Mouse (Mus musculus) forebrain, postnatal 0 days (tissue): Measurements from ENCODE around the gene Tjap1. TPM values are rescaled to one million over a fixed set of nuclear protein-coding genes. Genes with fewer than 3 reads are reported as not detected.

ENCODE experiments used
- ATAC-seq: fragments of 200-750 bp; cut with Nextera tagmentation; 2 replicates; pipeline ENCODE4 v1.8.0; 2017; ENCODE audit warnings: mild to moderate bottlenecking, moderate library complexity
- DNase-seq: peaks from one replicate; pipeline ENCODE4 v3.0.0-alpha.2; 2015
- H3K27ac ChIP-seq: fragments of 300-500 bp; sonication (generic); 2 replicates; pipeline ENCODE4 v1.5.1; 2014; ENCODE audit warnings: low read depth, mild to moderate bottlenecking, antibody characterized with exemption, low read length, moderate library complexity, mixed read lengths
- H3K27me3 ChIP-seq: fragments of 300-500 bp; sonication (generic); 2 replicates; pipeline ENCODE4 v1.6.1; 2014; ENCODE audit warnings: mild to moderate bottlenecking, low read length, mixed read lengths; ENCODE audit not compliant: insufficient read depth
- H3K36me3 ChIP-seq: fragments of 300-500 bp; sonication (generic); 2 replicates; pipeline ENCODE4 v1.6.1; 2014; ENCODE audit warnings: mild to moderate bottlenecking, moderate library complexity; ENCODE audit not compliant: insufficient read depth
- H3K4me1 ChIP-seq: fragments of 300-500 bp; sonication (generic); 2 replicates; pipeline ENCODE4 v1.6.1; 2014; ENCODE audit warnings: antibody characterized with exemption; ENCODE audit not compliant: insufficient read depth
- H3K4me2 ChIP-seq: fragments of 300-500 bp; sonication (generic); 2 replicates; pipeline ENCODE4 v1.6.1; 2014; ENCODE audit warnings: low read depth, mild to moderate bottlenecking, moderate library complexity
- H3K4me3 ChIP-seq: fragments of 300-500 bp; sonication (generic); 2 replicates; pipeline ENCODE4 v1.5.1; 2014; ENCODE audit warnings: low read depth, low read length, mixed read lengths
- H3K9ac ChIP-seq: fragments of 300-500 bp; sonication (generic); 2 replicates; pipeline ENCODE4 v1.6.1; 2014; ENCODE audit warnings: mild to moderate bottlenecking
- H3K9me3 ChIP-seq: fragments of 300-500 bp; sonication (generic); 2 replicates; pipeline ENCODE4 v1.6.1; 2016; ENCODE audit warnings: low read length
- CTCF ChIP-seq: sonication (generic); IDR thresholded peaks from 2 replicates; pipeline ENCODE4 v1.5.1; 2016; ENCODE audit warnings: antibody characterized with exemption, control low read depth, low read depth
- WGBS: fragments of 180-500 bp; shearing (Covaris S2); extraction: QIAGEN DNeasy Blood & Tissue Kit; methylation state at CpG from one replicate; pipeline ENCODE4 v1.1.7; 2014; 5-methylcytosine and 5-hydroxymethylcytosine counted together
- polyA plus RNA-seq: library from polyadenylated mRNA; unstranded; fragments of >200 nt; fragmentation: Nextera tagmentation; extraction: Ambion mirVana; gene quantifications from 2 replicates; pipeline ENCODE4 v1.2.1, GENCODE M21; 2015
- total RNA-seq: library from RNA; depleted of rRNA; stranded (reverse); fragments of >200 nt; gene quantifications from 2 replicates; pipeline ENCODE4 v1.2.3, GENCODE M21; 2014; rRNA removed

Tjap1 gene
- total RNA-seq (25.6 and 36.9 TPM in 2 replicates), polyA plus RNA-seq (15.8 and 17.6 TPM in 2 replicates)

DNA sequence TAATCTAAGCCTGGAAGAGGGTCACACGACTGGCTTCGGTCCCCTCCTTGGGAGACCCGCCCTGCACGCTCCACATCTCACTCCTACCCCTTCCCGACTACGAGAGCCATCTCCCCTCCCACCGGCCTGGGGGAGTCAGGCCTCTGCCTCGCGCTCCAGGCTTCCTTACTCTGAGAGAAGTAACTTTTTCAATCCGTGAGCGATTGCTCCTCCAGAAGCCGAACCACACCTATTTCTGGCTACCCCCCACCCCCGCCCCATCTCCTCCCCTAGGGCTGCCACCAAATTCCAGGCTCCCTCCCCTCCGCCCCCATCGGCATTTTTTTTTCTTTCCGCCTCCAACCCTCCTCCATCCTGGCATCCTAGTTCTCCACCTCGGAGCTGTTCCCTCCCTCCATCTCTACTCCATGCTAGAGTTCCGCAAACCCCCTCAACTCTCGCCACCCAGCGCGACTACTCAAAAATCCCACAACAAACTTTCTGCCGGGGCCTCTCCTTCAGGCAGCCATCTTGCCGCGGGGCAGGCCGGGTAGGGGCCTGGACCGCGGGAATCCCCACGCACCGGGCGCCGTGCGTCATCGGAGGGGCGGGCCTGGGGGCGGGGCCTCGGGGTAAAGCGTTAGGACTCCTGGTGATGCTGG lies at the start of gene Tjap1:
Gene Tjap1, minus strand, starts transcription at position 544 of the 641 bp plus-strand sequence.
- H3K27ac ChIP-seq, result peak within 1 kb of the TSS; percentile 59
- H3K36me3 ChIP-seq, result peaks cover 4% of the 10 kb centered on the region; the same call in 1 of the 2 replicates
- WGBS, result 2% methylated on average over 37 of the region's 37 CpGs
- no peaks in the 10 kb centered on the region for H3K27me3 ChIP-seq
- DNase-seq (peak; percentile 92), ATAC-seq (peak; percentile 100)
- no peaks in the 10 kb centered on the region for H3K9me3 ChIP-seq
- H3K4me2 ChIP-seq, result peak within 1 kb of the TSS; percentile 94
- no peak for TF ChIP-seq CTCF
- peak within 1 kb of the TSS; percentile 58 for H3K9ac ChIP-seq
- peaks cover 6% of the 10 kb centered on the region for H3K4me1 ChIP-seq
- peak within 1 kb of the TSS; percentile 61 for H3K4me3 ChIP-seq

DNA sequence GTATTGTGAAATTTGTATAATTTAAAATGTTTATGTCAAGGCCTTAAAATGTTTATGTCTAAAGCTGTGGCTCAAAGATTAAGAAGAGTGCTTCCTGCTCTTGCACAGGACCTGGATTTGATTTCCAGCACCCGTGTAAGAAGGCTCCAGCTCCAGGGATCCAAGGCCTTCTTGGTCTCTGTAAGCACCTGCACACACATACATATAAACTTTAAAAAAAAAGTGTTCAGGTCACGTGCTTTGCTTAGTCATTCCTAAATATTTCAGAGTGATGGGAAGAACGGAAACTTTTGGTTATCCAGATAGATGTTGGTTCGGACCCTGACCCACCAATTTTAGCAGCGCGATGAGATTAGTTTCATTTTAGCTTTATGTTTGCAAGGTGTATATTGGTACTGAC lies 45.9 kb upstream of the Tjap1 start:
- Histone ChIP-seq H3K4me1 (0 out of 2 replicates have a peak, but pooled peaks cover 3% of the 10 kb centered on the region), H3K4me2 (peak overlapping the region; percentile 62), H3K9ac (no peak overlapping the region), H3K4me3 (peak overlapping the region; percentile 51; the same call in 1 of the 2 replicates), H3K27ac (0 out of 2 replicates have a peak overlapping the region, but pooled peaks have one; percentile 16), H3K36me3 (no peaks in the 10 kb centered on the region), H3K27me3 (no peaks in the 10 kb centered on the region), H3K9me3 (no peaks in the 10 kb centered on the region)
- 70% methylated on average over 6 of the region's 6 CpGs for whole genome bisulfite sequencing
- DNase-seq (peak; percentile 6), ATAC-seq (no peak)
- TF ChIP-seq CTCF, result no peak

DNA sequence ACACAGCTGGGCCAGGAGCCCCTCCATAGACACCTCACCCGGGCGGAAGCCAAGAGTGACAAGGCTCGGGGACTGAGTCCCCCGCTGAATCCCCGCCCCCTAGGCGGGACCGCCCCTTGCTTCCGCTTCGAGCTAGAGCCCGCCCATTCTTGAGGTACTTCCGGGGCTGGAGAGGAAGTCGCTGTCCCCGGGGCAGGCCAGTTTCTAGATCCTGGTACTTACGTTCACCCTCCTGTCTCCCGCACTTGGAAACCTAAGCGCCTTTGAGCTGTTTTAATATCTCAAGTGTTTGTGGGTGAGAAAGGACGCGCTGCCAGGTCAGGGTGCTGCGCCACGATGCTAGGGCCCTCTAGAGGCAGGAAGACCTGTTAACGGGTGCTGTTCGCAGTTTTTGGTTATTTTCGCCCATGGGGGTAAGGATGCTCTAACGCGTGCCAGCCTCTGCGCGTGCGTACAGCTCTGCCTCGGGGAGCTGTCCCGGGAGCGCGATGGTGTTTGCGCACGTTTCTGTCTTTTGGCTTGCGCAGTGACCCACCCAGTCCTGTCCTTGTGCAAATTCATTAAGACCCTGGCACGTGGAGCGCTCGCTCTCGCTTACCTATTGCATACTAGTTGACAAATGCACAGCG lies 45.2 kb upstream of the Tjap1 start, which contains the start of gene Abcc10:
Gene Abcc10, minus strand, starts transcription at position 447 of the 629 bp plus-strand sequence.
- Histone ChIP-seq H3K4me2 (peak within 1 kb of the TSS; percentile 62), H3K9ac (peak within 1 kb of the TSS; percentile 56), H3K27me3 (no peaks in the 10 kb centered on the region), H3K4me3 (peak within 1 kb of the TSS; percentile 51), H3K4me1 (0 out of 2 replicates have a peak, but pooled peaks cover 3% of the 10 kb centered on the region), H3K36me3 (no peaks in the 10 kb centered on the region), H3K27ac (peak within 1 kb of the TSS; percentile 91), H3K9me3 (no peaks in the 10 kb centered on the region)
- peak; percentile 98 for ATAC-seq
- peak; percentile 67 for TF ChIP-seq CTCF
- WGBS, result 2% methylated on average over 40 of the region's 40 CpGs
- peak; percentile 97 for DNase-seq

- no peak; the same call in 1 of the 2 replicates for ATAC-seq
- Histone ChIP-seq H3K27me3 (no peaks in the 10 kb centered on the region), H3K4me1 (0 out of 2 replicates have a peak, but pooled peaks cover 3% of the 10 kb centered on the region), H3K36me3 (no peaks in the 10 kb centered on the region; the same call in 1 of the 2 replicates), H3K4me2 (peak overlapping the region; percentile 62), H3K4me3 (peak overlapping the region; percentile 51), H3K9me3 (no peaks in the 10 kb centered on the region), H3K27ac (peak overlapping the region; percentile 91), H3K9ac (peak overlapping the region; percentile 56)
- no peak for TF ChIP-seq CTCF
- 1% methylated on average over 25 of the region's 27 CpGs for WGBS
- DNase-seq, result no peak
Observed at GRCm38 (mm10) chr17:46327413-46327905, 44.6 kb upstream of the Tjap1 start.

- H3K36me3 ChIP-seq, result peaks cover 9% of the 10 kb centered on the region; the same call in 1 of the 2 replicates
- H3K4me2 ChIP-seq, result no peak overlapping the region
- DNase-seq (no peak), ATAC-seq (no peak)
- H3K4me1 ChIP-seq, result 0 out of 2 replicates have a peak, but pooled peaks cover 3% of the 10 kb centered on the region
- 89% methylated on average over 14 of the region's 14 CpGs for WGBS
- no peak for TF ChIP-seq CTCF
- no peaks in the 10 kb centered on the region for H3K9me3 ChIP-seq
- no peaks in the 10 kb centered on the region for H3K27me3 ChIP-seq
- H3K4me3 ChIP-seq, result no peak overlapping the region
- no peak overlapping the region for H3K9ac ChIP-seq
- no peak overlapping the region for H3K27ac ChIP-seq
Observed at GRCm38 (mm10) chr17:46322046-46322823, 39.4 kb upstream of the Tjap1 start.

DNA sequence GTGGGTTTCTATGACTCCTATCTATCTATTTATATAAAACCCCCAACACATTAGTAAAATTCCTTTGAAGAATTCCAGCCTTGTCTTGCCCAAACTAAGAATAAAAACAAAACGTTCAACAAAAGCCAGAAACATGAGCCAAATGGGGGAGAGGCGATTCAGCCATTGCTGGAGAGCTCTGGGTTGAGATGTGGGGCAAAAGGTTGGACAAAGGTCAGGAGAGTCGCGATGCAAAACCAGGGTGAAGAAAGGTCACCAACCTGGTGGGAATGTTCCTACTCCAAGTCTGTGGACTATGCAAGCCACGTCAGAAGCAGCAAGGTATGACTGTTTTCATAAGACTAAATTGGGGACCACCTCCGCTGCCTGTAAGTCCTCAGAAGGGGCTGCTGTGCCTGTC lies 37.7 kb upstream of the Tjap1 start:
- WGBS, result 85% methylated on average over 6 of the region's 6 CpGs
- Histone ChIP-seq H3K9ac (no peak overlapping the region), H3K27ac (no peak overlapping the region), H3K4me3 (no peak overlapping the region), H3K27me3 (no peaks in the 10 kb centered on the region), H3K36me3 (peaks cover 9% of the 10 kb centered on the region; the same call in 1 of the 2 replicates), H3K4me1 (no peaks in the 10 kb centered on the region), H3K4me2 (no peak overlapping the region), H3K9me3 (no peaks in the 10 kb centered on the region)
- no peak for TF ChIP-seq CTCF
- DNase-seq (no peak), ATAC-seq (no peak)
